ENCODE assay signal across 26 mouse cellular contexts in genomic region chr3:120843623-120844022, GRCm38 (mm10).
DNase-seq lines count a peak whose midpoint lies in the region; ATAC-seq and TF ChIP-seq lines count a peak whose summit lies in the region.
"Had no signal": no experiment of that assay in that cellular context is flagged by ENCODE, and none has a peak within 500 bp of the region (broad histone marks: within the 10 kb centered on the region; RNA-seq: fewer than 3 reads in every experiment).

No protein-coding gene starts in this region.

- no peak overlapping the region for H3K4me2 ChIP-seq in kidney, embryonic 14.5 days (replicated peaks; ENCODE audit: low read depth, low read length)
- no peak overlapping the region for H3K4me2 ChIP-seq in neural tube, embryonic 15.5 days

- DNase-seq in ES-CJ7 (ENCODE audit: low read depth, low spot score) (peak; percentile 32), ES-E14 (ENCODE audit: low read depth, low spot score) (no peak), R1 (ENCODE audit: low read depth, low spot score) (peak; percentile 75), ZHBTc4 (ENCODE audit: low read depth, low spot score) (peak; percentile 73)
- no peak for DNase-seq in layer of hippocampus, adult 9-11 months
- DNase-seq: adrenal gland, adult 2 months; adrenal gland, adult 8-10 months; adrenal gland, postnatal 10 days; adrenal gland, postnatal 14 days; adrenal gland, postnatal 25 days; adrenal gland, postnatal 36 days; B cell, adult 2 months; cerebellum, adult 11 months; cerebellum, adult 11-12 months; cerebellum, adult 18-20 months; cerebellum, adult 2 months; cerebellum, adult 8-10 months; cerebellum, adult 9-10 months; cerebellum, adult 9-11 months had no signal

- no peak overlapping the region for H3K4me3 ChIP-seq in ES-E14 (ENCODE audit: insufficient read depth in 1 of 2, low read depth in 1 of 2, low read length in 2 of 2, poor library complexity in 1 of 2, severe bottlenecking in 1 of 2)
- no peak overlapping the region for H3K4me3 ChIP-seq in kidney, embryonic 14.5 days (ENCODE audit: low read length)
- no peak overlapping the region for H3K4me3 ChIP-seq in neural tube, embryonic 15.5 days (replicated peaks)

- H3K4me1 ChIP-seq in ES-E14 (ENCODE audit: control insufficient read depth in 2 of 2, insufficient read depth in 2 of 2, low read length in 2 of 2, poor library complexity in 1 of 2) = no peaks in the 10 kb centered on the region
- H3K4me1 ChIP-seq in kidney, embryonic 14.5 days (ENCODE audit: control insufficient read depth, insufficient read depth, low read length) = no peaks in the 10 kb centered on the region
- H3K4me1 ChIP-seq in neural tube, embryonic 15.5 days = no peaks in the 10 kb centered on the region

- H3K9ac ChIP-seq in ES-E14 (ENCODE audit: insufficient read depth, low read depth, low read length, poor library complexity, severe bottlenecking) = no peak overlapping the region
- no peak overlapping the region for H3K9ac ChIP-seq in kidney, embryonic 14.5 days (ENCODE audit: low read depth, low read length)
- H3K9ac ChIP-seq in neural tube, embryonic 15.5 days (replicated peaks) = no peak overlapping the region

- ATAC-seq in kidney, embryonic 14.5 days (ENCODE audit: low FRiP score, low TSS enrichment) = no peak
- no peak for ATAC-seq in activated CD4-positive, CD25-positive, alpha-beta regulatory T cell, adult 4 months
- no peak for ATAC-seq in neural tube, embryonic 15.5 days (ENCODE audit: low FRiP score)
- ATAC-seq: CD4-positive, CD25-positive, alpha-beta regulatory T cell, adult 4 months; Patski had no signal

- H3K27me3 ChIP-seq in kidney, embryonic 14.5 days (ENCODE audit: control insufficient read depth, insufficient read depth, low read length) = no peaks in the 10 kb centered on the region
- no peaks in the 10 kb centered on the region for H3K27me3 ChIP-seq in neural tube, embryonic 15.5 days (replicated peaks)
- H3K27me3 ChIP-seq: CH12.LX, Patski had no signal

- WGBS in kidney, embryonic 14.5 days = 98% methylated on average over 2 of the region's 2 CpGs
- 95% methylated on average over 2 of the region's 2 CpGs for WGBS in neural tube, embryonic 15.5 days

- in situ Hi-C loops in ES-E14 (cut with MboI; ENCODE audit: low sequenced_read_pairs in 2 of 2, unreplicated experiment in 2 of 2) = no loop called here

- H3K27ac ChIP-seq in ES-E14 (ENCODE audit: insufficient read depth, low read depth, low read length, poor library complexity, severe bottlenecking) = no peak overlapping the region
- H3K27ac ChIP-seq in kidney, embryonic 14.5 days (ENCODE audit: low read depth, low read length) = no peak overlapping the region
- no peak overlapping the region for H3K27ac ChIP-seq in neural tube, embryonic 15.5 days (replicated peaks)

- no peaks in the 10 kb centered on the region for H3K9me3 ChIP-seq in ES-E14 (ENCODE audit: control insufficient read depth, insufficient read depth, low read depth, low read length)
- H3K9me3 ChIP-seq in kidney, embryonic 14.5 days (ENCODE audit: control insufficient read depth, low read length) = no peaks in the 10 kb centered on the region
- H3K9me3 ChIP-seq in neural tube, embryonic 15.5 days (replicated peaks) = no peaks in the 10 kb centered on the region
- H3K9me3 ChIP-seq: G1E had no signal

- no peaks in the 10 kb centered on the region for H3K36me3 ChIP-seq in ES-E14 (ENCODE audit: control insufficient read depth, insufficient read depth, low read length, poor library complexity, severe bottlenecking)
- H3K36me3 ChIP-seq in kidney, embryonic 14.5 days (ENCODE audit: control insufficient read depth, insufficient read depth, low read length) = no peaks in the 10 kb centered on the region
- no peaks in the 10 kb centered on the region for H3K36me3 ChIP-seq in neural tube, embryonic 15.5 days
- H3K36me3 ChIP-seq: G1E had no signal

TF ChIP-seq in ES-E14, 5 proteins besides CTCF, POLR2A, EP300 and RAD21:
- TF ChIP-seq HCFC1 (IDR thresholded peaks at IDR 0.05; ENCODE audit: borderline replicate concordance, insufficient read depth, low read length) = no peak
- TF ChIP-seq ZC3H11A (IDR thresholded peaks at IDR 0.05; ENCODE audit: borderline replicate concordance, low read depth, low read length) = no peak
- no peak for TF ChIP-seq MAFK (IDR thresholded peaks at IDR 0.05; ENCODE audit: insufficient read depth, low read depth, low read length)
- 0 out of 2 replicates have a peak, but pooled peaks have one; percentile 18 for TF ChIP-seq ZNF384 (IDR thresholded peaks at IDR 0.05; ENCODE audit: low read depth, low read length)
- no peak for TF ChIP-seq CHD2 (IDR thresholded peaks at IDR 0.05; ENCODE audit: low read depth, low read length)

Comparison
In these comparisons a context has a peak if more than half of its experiments do, and no peak if none do; other contexts are left out.
1. DNase-seq: peak in ES-CJ7 (single experiment), R1 (single experiment) and ZHBTc4 (single experiment); none in ES-E14 (single experiment) and layer of hippocampus, adult 9-11 months (single experiment).